Mouse (Mus musculus) kidney, postnatal 36 days (tissue): ENCODE measurements around the gene Lcor.

Experiments
- DNase-seq, 2 experiments: peaks; one replicate each; pipeline ENCODE4 v3.0.0; 2021 to 2022; ENCODE audit warnings: mixed read lengths in 2 of 2

The Lcor gene

DNA sequence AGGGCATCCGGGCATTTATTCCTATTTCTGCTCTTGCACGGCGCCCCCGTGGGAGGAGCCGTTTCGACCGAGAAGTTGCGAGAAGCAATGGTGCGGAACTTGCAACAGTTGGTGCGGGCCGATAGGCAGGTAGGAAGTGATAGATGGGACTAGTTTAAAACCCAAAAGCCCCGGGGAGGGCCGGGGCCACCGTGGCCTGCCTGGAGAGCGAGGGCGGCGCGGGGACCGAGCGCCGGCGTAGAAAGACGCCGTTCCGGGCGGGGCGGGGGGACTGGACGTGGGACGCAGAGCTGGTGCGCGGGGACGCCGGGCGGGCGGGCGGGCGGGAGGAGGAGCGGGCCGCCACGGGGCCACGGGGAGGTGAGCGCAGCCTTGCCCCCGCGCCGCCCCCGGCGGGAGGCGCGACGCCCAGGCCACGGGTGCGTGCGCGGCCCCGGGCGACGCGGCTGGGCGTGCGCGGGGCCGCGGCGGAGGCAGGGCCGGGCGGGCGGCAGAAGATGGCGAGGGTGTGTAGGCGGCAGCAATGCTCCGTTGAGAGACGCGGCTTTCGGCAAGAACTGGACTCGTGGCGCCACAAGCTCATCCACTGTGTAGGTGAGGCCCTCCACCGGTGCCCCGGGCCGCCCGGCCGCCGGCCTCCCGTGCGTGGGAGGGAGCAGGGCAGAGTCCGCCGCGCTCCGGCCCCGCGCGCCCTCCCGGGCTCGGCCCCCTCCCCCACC, at the start of gene Lcor:
TSS of gene Lcor (plus strand) at position 448 of the 719 bp plus-strand sequence.
- DNase-seq = peak; percentile 82 to 90

DNA sequence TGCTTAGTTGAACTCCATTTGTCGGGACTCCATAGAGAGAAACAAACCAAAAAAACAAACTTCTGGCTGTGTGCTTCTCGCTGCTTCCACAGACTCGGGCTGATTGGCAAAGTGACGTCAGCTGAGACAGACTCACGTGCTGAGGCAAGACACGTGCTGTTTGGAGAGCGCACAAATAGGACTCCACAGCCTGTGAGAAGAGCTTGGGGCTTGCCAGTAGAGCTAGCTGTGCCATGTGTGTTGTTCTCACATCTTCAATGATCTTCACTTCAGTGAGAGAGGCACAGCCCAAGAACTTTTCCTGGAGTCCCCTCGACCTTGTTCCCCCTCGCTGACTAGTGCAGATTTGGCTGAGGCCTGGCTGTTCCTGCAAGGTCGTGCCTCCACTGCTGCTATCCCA, 47.1 kb upstream of the Lcor start:
- DNase-seq = no peak

DNA sequence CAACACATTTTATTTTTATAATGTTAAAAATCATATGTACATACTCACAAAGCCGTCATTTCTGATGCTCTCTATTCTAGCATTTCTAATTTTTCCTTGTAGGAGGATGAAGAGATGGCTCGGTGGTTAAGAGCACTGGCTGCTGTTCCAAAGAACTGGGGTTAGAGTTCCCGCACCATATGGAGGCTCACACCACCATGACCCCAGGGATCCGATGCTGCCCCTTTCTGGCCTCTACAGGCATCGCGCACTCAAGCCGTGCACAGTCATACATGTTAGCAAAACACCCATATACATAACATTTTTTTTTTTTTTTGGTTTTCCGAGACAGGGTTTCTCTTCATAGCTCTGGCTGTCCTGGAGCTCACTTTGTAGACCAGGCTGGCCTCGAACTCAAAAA, 46.0 kb upstream of the Lcor start:
- DNase-seq = no peak

DNA sequence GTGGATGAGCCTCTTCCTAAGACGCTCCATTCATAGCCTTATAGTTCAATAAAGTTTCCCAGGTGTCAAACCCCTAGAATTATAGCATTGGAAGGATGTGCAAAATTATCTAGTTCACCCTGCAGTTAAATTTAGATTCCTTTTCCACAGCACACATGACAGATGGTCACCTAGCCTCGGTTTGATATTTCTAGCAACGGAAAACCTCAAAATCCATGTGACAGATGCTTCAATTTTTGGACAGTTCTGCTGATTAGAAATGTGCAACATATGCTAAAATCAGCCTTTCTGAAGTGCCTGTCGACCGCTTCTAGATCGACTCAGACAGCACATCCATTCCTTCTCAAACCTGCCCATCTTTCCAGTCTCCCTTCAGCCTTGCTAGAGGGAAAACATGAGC, 43.5 kb upstream of the Lcor start:
- DNase-seq = no peak

DNA sequence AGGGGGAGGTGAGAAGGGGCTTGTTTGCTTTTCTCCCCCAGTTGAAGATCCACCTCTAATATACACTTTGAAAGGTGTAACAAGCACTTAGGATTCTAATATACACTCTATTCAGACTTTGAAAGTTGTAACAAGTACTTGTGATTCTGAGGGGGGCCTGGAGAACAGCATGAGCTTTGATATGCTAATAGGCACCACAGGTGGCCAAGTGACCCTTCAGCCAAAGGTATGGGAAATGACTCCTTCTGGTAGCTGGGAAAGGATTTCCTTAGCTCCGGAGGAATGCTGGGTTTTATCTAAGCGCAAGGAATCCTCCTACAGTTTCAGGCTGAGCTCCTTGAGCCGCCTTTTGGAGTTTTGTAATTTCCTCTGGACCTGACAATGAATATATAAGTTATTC, 41.0 kb upstream of the Lcor start:
- no peak for DNase-seq

DNA sequence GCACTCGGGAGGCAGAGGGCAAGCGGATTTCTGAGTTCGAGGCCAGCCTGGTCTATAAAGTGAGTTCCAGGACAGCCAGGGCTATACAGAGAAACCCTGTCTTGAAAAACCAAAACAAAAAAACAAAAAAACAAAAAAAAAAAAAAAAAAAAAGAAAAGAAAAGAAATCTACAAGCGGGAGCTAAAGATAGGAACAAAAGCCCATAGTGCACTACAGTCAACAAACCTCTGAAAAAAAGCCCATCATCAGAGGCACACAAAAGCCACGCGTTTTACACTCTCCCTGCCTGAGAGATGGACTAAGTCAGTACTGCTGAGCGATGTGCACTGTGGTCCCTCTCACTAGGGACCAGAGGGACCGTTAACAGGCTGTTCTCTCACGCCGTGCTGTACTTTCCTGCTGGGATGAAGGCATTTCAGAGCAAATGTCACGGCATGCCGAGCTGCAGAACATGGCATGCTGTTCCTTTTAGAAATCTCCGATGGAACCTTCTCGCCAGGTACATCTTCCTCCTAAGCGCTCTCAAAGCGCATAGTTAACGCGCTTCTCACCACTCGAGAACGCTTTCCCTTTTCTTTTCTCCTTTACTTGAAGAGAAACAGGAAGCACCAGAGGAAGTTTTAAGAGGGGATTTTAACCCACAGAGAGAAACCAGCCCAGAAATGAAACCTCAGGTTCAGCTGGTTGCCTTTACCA, 40.4 kb upstream of the Lcor start:
- DNase-seq = no peak

DNA sequence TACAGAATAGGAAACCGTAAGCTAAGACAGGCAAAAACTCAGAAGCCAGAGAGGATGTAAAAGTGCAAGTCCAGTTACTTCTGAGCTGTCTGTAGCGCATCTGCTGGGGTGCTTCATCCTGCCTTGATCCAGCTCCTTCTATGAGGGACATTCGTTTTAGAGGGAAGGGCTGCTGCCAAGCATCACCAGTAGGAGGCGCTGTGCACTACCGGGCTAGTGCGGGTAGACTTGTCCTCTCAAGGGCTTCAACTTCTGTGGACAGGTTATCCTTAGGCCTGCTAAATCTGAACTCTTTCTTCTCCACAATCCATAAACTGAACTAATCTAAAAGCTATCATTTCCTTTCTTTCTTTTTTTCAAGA, 39.8 kb upstream of the Lcor start:
- peak; percentile 42 to 81 for DNase-seq

DNA sequence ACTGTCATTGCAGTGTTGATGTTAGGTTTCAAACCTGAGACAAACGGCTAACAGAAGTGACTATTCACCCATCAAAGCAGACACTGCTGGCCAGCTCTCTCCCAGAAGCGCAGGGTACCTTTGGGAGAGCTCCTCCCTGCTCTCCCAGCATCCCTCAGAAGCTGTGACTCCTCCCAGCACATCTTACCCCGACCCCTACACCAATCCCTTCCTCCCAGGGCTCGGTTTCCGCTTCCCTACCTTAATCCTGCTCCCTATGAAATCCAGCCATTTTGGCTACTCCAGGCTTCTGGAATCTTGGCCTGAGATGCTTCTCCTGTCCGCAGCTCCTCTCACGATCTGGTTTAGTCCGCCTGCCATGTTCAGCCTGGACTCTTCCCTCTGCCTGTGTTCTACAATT, 37.9 kb upstream of the Lcor start:
- no peak for DNase-seq

DNA sequence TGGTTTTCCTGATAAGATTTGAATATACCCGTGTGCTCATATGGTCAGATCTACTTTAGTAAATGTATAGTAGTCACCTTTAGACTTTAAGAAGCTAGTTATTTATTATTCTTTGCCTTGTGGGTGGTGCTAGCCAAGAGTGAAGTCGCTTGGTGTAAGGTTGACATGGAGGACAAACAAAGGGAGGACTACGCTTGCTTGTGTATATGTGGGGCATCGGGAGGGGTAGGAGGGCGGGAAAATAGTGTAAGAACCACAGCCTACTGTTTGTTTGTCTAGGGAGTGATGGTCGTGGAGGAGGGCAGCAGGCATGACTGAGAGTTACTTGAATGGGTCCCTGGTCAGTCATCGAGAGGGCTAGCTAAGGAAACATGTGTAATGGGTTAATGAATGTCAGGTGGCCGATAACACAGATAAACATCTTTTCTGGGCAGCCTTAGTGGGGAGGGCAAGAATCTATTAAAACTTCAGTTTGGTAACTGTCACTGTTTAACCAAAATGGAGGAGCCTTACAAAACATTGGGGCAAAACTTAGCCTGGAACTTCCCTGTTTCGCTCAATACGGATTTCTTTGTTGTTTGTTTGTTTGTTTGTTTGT, 37.3 kb upstream of the Lcor start:
- no peak for DNase-seq

DNA sequence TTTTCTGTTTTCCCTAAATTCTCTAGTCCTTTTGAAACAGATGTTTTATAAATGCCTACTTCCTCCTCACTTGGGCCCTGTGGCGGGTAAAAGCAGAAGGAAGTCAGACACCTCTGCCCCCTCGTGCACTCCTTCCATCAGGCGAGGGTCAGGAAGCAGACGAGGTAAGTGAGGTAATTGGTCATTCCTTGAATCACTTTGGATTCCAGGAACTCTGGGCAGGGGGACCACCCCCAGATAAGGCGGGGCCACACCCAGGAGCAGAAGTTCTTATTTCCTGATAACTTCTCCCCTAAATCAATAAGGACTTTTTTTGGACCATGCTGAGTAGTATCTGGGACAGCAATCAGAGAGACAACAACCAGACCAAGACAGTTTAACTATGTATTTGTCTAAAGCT, 36.7 kb upstream of the Lcor start:
- DNase-seq = no peak

DNA sequence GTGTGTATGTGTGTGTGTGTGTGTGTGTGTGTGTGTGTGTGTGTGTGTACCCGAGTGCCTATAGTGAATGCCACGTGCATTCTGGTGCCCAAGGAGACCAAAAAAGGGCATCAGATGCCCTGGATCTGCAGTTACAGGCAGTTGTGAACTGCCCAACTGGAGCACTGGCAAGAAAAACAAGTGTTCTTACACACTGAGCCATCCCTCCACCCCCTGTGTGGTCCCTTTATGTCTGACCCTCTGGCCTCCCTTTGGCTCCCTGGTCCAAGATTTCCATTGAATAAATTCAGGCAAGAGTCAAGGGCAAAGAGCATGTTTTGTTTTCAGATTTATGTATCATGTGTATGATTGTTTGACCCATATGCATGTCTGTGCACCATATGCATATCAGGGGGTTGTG, 35.3 kb upstream of the Lcor start:
- no peak for DNase-seq

DNA sequence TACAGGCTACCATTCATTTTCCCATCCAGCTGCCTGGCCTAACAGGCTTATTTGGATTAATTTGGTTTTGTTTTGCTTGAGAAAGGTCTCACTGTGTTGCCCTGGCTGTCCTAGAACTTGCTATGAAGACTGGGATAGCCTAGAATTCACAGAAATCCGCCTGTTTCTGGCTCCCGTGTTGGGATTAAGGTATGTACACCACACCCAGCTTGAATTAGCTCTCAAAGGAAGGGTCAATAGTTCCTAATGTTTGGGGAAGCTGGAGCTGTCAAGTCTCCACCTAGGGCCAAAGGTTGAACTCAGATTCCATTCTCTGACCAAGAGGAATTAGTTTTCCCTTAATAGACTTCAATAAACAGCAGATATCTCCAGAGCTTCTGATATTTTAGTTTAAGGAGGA, 34.7 kb upstream of the Lcor start:
- no peak for DNase-seq

DNA sequence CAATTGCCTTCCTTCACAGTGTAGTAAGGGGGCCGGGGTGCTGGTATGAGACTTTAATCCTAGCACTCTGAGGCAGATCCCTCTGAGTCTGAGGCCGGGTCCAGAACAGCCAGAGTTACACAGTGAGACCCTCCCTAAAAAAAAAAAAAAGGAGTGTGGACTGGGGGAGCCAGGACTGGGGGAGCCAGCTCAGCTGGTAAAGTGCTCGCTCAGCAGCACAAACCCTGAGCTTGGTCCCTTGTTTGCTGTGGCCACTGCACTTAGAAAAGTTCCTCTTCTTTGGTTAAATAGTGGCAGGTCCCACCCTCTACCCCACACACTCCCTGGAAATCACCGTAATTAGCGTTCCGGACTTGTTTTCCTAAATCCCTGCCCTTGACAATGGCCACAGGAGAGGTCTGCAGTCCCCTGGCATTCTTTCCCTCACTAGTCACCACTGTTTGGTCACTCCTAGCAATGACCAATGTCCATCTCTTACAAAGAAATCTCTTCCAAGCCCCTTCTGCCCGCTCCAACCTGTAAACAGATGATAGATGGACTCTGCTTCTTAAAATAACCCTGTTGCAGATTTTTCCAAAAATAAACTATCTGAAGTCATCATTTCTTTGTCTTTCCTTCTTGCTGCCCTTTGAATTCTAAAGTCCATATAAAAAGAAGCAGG, 32.9 kb upstream of the Lcor start:
- DNase-seq = no peak

DNA sequence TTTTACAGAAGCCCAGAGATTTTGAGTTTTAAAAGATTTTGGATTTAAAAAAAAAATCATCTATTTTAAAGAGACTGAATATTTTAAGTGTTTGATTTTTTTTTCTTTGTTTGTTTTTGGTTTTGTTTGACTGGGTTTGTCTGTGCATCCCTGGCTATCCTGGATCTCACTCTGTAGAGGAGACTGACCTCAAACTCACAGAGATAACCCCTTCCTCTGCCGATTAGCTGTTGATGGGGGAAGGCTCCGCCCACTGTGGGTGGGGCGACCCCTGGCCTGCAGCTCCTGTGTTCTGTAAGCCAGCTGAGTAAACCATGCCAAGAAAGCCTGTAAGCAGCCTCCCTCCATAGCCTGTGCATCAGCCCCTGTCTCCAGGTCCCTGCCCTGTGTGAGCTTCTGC, 30.3 kb upstream of the Lcor start:
- DNase-seq = no peak

DNA sequence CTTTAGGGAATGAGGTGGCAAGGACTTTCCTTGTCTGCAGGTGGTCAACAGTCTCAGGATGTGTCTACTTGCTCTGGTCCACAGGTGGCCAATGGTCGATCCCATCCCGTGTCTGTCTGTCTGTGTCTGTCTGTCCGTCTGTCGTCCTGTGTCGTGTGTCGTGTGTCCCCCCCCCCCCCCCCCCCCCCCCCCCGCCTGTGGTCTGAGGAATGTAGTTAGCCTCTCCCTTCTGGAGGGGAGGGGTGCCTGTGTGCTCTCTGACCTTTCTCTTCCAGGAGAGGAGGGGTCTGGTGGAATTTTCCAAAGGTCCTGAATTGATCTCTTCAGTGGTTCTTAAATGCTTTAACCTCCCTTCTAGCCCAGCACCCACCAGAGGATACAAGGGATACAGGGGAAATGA, 27.8 kb upstream of the Lcor start:
- no peak for DNase-seq

DNA sequence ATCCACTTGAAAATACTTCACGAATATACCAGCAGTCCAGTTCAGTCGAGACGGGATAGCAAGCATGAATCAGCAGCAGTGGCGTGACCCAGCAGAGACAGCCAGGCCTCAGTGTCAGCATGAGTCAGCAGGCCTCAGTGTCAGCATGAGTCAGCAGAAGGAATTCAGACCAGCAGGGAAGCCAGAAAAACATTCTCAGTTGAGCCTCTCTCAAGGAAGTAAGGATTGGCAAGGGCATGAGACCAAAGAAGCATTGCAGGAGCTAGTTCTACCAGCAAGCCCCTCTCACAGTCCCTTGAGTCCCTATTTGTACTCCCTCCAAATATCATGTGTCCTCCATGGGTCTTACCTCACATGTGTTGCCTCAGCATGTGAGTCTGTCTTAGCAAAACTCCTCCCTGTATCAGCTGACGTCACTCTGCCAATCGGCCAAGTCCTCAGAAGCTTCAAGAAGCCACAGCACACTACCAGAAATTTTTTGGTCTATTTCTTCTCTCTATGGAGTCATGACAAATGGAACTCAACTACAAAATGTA, 27.3 kb upstream of the Lcor start:
- peak; percentile 51 to 63 for DNase-seq

DNA sequence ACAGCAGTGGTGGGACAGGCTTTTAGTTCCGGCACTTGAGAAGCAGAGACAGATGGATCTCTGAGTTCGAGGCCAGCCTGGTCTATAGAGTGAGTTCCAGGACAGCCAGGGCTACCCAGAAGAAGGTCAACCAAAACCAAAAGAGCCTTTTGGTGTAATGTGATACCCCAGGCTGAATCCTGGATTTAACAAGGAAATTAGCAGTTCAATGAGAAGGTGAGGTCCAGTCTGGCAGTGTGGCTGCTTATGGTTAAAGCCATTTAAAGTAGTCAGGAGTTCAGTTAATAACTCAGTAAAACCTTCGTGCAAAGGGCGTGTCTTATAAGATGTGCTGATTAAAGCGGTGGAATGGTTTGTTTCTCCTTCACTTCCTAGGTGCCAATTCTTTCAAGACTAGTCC, 25.3 kb upstream of the Lcor start:
- DNase-seq = no peak

DNA sequence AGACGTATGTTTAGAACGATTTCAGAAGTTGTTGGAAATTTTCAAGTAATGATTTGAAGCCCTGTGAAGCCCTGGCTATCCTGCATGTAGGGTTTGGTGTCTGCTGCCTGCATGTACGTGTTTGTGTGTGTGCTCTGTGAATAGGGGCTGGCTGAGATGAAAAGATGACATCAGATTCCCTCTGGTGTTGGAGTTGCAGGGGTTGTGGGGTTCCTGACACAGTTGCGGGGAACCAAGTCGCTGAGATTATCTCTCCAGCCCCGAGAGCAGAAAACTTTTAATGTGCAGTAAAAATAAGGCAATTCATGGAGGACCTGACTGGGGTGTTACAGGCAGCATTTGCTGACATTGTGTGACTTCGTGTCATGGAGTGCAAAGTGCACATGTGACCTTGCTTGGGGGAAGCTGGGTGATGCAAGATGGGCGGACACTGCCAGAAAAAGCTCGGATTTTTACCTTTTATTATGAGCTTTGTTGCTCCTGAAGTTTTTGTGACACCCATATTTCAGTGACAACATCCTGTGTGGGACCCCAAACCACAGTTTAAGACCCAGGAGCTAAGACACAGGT, 20.2 kb upstream of the Lcor start:
- DNase-seq = no peak

DNA sequence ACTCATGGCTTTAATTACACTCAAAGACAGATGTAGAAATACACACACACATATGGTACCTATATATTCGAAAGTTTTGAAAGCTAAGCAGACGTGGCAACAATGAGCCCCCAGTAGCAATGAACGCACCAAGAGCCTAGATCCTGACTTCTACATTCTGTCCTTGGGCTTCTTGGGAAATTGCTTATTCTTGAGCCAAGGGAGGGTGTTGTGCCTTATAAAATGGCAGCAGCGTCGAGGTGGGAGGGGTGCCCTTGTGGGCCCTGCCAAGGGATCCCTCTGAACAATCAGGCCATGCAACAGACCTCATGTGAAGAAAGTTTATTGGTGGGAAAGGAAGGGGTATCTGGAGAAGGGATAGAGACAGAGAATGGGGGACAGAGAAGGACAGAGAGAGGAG, 18.6 kb upstream of the Lcor start:
- no peak for DNase-seq

DNA sequence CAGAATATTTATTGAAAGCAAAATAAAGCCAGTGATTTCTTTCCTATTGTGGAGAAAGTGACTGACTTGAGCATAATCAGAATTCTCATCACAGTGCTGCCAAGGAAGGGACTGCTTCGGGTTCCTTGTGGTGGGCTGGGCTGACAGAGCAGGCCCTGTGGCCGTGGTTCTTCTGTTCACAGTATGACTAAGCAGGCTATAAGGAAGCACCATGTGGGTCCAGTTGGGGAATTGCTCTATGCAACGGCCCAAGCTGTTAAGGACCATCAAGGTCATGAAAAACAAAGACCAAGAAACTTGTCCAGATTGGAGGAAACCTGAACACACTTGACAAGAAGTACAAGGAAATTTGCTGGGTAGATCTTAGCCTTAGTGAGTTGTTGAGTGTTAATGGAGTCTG, 16.0 kb upstream of the Lcor start:
- no peak for DNase-seq

DNA sequence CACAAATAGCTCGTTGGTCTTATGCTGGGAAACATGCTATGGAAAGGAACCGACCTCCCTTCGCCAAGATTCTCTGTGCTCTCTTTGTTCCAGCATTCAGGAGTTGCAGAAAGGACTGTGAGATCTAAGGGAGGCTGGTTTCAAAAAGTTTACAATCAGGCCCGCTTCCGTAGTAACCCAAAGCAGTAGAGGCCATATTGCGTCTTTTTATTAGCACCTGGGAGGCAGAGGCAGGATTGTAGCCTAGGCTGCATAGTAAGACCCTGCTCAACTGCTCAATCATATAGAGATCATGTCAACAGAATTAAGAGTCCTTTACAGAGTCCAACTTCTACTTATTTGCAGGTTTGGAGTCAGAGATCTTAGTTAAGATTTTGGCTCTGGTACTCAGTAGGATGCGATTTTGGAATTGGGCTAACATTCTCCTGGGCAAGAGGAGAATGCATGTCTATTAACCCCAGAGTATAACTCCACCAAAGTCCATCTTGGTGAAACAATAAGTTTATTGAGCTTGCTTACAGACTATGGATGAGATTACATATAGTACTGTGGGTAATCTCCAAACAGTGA, 8.8 kb upstream of the Lcor start:
- no peak for DNase-seq

DNA sequence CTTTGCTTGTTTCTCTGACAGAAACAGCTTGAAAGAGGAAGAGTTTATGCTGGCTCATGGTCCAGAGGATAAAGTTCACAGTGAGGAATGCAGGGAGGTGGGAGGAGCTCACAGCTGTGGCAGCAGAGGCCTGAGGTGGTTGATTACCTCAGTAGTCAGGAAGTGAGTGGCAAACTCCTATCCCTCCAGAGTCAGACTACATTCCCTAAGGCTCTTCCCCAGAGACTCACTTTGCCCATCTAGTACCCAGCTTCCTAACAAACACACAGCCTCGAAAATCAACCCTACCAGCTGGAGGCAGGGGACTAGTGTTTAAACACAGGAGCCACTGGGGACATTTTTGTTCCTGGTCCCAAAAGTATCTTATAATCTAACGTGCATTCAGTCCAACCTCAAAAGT, 7.5 kb upstream of the Lcor start:
- peak; percentile 74 to 84 for DNase-seq
